In the genomic region with DNA sequence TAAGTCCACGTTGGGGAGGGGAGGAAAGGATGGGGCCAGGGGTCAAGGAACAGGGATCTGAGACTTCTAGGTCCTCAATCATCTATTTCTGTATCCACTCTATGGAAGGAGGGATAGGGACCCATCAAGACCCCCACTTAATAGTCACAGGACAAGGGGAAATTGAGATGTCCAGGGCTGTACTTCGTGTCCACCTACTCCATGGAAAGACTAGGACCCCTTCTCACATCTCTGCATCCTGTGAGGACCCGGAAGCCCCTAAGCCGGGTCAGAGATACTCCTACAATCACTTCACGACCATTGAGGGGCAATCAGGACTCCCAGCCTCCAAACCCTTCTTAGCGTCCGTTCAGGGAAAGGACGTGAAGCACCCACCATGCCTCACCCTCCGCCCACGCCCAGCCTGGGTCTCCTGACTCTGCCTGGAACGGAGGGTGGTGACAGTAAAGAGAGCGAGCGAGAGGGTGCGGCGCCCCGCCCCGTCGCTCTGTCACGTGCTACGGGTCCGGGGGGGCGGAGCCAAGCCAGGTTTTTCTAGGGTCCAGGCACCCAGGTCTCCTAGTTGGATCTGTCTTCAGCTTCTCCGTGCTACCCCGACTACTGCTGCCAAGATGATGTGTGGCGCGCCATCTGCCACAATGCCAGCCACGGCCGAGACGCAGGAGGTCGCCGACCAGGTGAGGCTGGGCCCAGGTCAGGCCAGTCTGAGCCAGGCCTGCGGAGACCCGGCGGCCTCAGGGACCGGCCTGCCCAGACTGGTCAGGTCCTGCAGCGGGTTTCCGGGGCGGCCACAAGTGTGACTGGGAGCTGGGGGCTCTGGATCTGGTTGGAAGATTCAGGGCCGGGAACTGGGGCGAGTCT, we compare ENCODE assay signal across 8 mouse cellular contexts. TPM values are rescaled to one million over a fixed set of nuclear protein-coding genes. Genes with fewer than 3 reads are reported as not detected.
DNase-seq lines count a peak whose midpoint lies in the region; ATAC-seq and TF ChIP-seq lines count a peak whose summit lies in the region.

A gene (plus strand): TSS at position 489 of the 861 bp plus-strand sequence.

- H3K4me2 ChIP-seq in hindbrain, embryonic 11.5 days (replicated peaks; ENCODE audit: low read depth, low read length) = peak within 1 kb of the TSS; percentile 91
- peak within 1 kb of the TSS; percentile 83 for H3K4me2 ChIP-seq in lung, postnatal 0 days (replicated peaks; ENCODE audit: low read depth, low read length)

- no peaks in the 10 kb centered on the region for H3K27me3 ChIP-seq in hindbrain, embryonic 11.5 days (ENCODE audit: control insufficient read depth, insufficient read depth, low read length)
- H3K27me3 ChIP-seq in lung, postnatal 0 days (replicated peaks; ENCODE audit: insufficient read depth, low read length) = no peaks in the 10 kb centered on the region

- no peak for TF ChIP-seq EP300 in lung, postnatal 0 days (IDR thresholded peaks at IDR 0.05)

- 0 out of 2 replicates have a peak, but pooled peaks cover 3% of the 10 kb centered on the region for H3K4me1 ChIP-seq in hindbrain, embryonic 11.5 days (replicated peaks; ENCODE audit: control insufficient read depth, insufficient read depth, low read length)
- no peaks in the 10 kb centered on the region for H3K4me1 ChIP-seq in lung, postnatal 0 days (ENCODE audit: insufficient read depth, low read depth, low read length)

- peak within 1 kb of the TSS; percentile 86 for H3K9ac ChIP-seq in hindbrain, embryonic 11.5 days (ENCODE audit: low read depth, low read length)
- peak within 1 kb of the TSS; percentile 93 for H3K9ac ChIP-seq in lung, postnatal 0 days (replicated peaks; ENCODE audit: low read depth)

- no peak for TF ChIP-seq CTCF in lung, postnatal 0 days (IDR thresholded peaks at IDR 0.05)

- ATAC-seq in hindbrain, embryonic 11.5 days (ENCODE audit: low FRiP score) = peak; percentile 94
- ATAC-seq in lung, postnatal 0 days = peak; percentile 95

- H3K9me3 ChIP-seq in hindbrain, embryonic 11.5 days (ENCODE audit: control insufficient read depth, low read length) = no peaks in the 10 kb centered on the region
- no peaks in the 10 kb centered on the region for H3K9me3 ChIP-seq in lung, postnatal 0 days (ENCODE audit: low read length)

- peak within 1 kb of the TSS; percentile 80 for H3K4me3 ChIP-seq in hindbrain, embryonic 11.5 days (ENCODE audit: low read depth, low read length)
- peak within 1 kb of the TSS; percentile 71 for H3K4me3 ChIP-seq in lung, postnatal 0 days (ENCODE audit: low read depth, low read length)

- WGBS in hindbrain, embryonic 11.5 days = 2% methylated on average over 38 of the region's 40 CpGs
- WGBS in lung, postnatal 0 days = 2% methylated on average over 39 of the region's 40 CpGs

- H3K27ac ChIP-seq in hindbrain, embryonic 11.5 days (ENCODE audit: low read depth, low read length) = no peak within 1 kb of the TSS
- H3K27ac ChIP-seq in lung, postnatal 0 days (ENCODE audit: low read length) = peak within 1 kb of the TSS; percentile 85

- peaks cover 5% of the 10 kb centered on the region; the same call in 1 of the 2 replicates for H3K36me3 ChIP-seq in hindbrain, embryonic 11.5 days (ENCODE audit: control insufficient read depth, insufficient read depth, low read length)
- peaks cover 11% of the 10 kb centered on the region; the same call in 1 of the 2 replicates for H3K36me3 ChIP-seq in lung, postnatal 0 days (ENCODE audit: insufficient read depth, low read length)

- DNase-seq in NIH3T3 (ENCODE audit: low read depth) = peak; percentile 96
- DNase-seq in cerebellum, postnatal 10 days = peak; percentile 90 to 93
- DNase-seq in frontal cortex, postnatal 10 days (ENCODE audit: low spot score in 2 of 2) = peak; percentile 81 to 82
- peak; percentile 89 for DNase-seq in hindbrain, embryonic 11.5 days (ENCODE audit: low spot score)
- peak; percentile 75 to 84 for DNase-seq in layer of hippocampus, postnatal 10 days (ENCODE audit: low spot score in 2 of 2)
- DNase-seq in lung, postnatal 0 days (ENCODE audit: low spot score) = peak; percentile 92
- DNase-seq in ovary, postnatal 10 days (ENCODE audit: low spot score) = peak; percentile 51
- peak; percentile 85 for DNase-seq in thymus, postnatal 0 days (ENCODE audit: low spot score)

RNA-seq across cellular contexts. Expression of the gene that starts here (rescaled TPM):
- 115 and 117 TPM in 2 replicates for polyA plus RNA-seq in hindbrain, embryonic 11.5 days (2014; fragmentation: Nextera tagmentation; extraction: Ambion mirVana)
- total RNA-seq in layer of hippocampus, postnatal 10 days (2021) = 10 to 100 TPM; 37.4 to 38.2 TPM
- 440 and 490 TPM in 2 replicates for polyA plus RNA-seq in lung, postnatal 0 days (2015; fragmentation: Nextera tagmentation; extraction: Ambion mirVana)
- polyA plus RNA-seq in thymus, postnatal 0 days (2015; fragmentation: Nextera tagmentation; extraction: Ambion mirVana) = 1,727 and 1,921 TPM in 2 replicates
